Mouse (Mus musculus) kidney, adult 2 months (tissue): ENCODE data around the gene Agpat3.

Experiments used
- CTCF ChIP-seq: fragments of 200-500 bp; conservative IDR thresholded peaks from 2 replicates; pipeline ENCODE4 v1.5.1; 2011; ENCODE audit warnings: low read depth, mild to moderate bottlenecking, control low read depth, low read length, moderate library complexity, mixed read lengths; ENCODE audit not compliant: insufficient read depth, insufficient read length
- POLR2A ChIP-seq: fragments of 200-500 bp; IDR thresholded peaks from one replicate; pipeline ENCODE4 v1.6.1; 2011; ENCODE audit warnings: low read depth, low read length, control low read depth

- TF ChIP-seq CTCF (no peak), POLR2A (no peak)
Observed at GRCm38 (mm10) chr10:78367586-78367985, 15.3 kb upstream of the Agpat3 start.
